In genomic region chr7:97411575-97411974, GRCm38 (mm10) we compare ENCODE assay signal across 18 mouse cellular contexts. TPM values are rescaled to one million over a fixed set of nuclear protein-coding genes. Genes with fewer than 3 reads are reported as not detected.
DNase-seq lines count a peak whose midpoint lies in the region; ATAC-seq and TF ChIP-seq lines count a peak whose summit lies in the region.
"Had no signal": no experiment of that assay in that cellular context is flagged by ENCODE, and none has a peak within 500 bp of the region (broad histone marks: within the 10 kb centered on the region; RNA-seq: fewer than 3 reads in every experiment).

No protein-coding gene starts in this region.

- no peak for DNase-seq in forebrain, postnatal 0 days
- no peak for DNase-seq in left cerebral cortex, adult 2 months (ENCODE audit: extremely low spot score in 1 of 2, low spot score in 2 of 2)
- DNase-seq in left cerebral cortex, adult 11 months (ENCODE audit: low spot score), result no peak
- no peak for DNase-seq in midbrain, postnatal 0 days (ENCODE audit: low spot score)
- DNase-seq: kidney, postnatal 14 days; layer of hippocampus, adult 9-11 months; lung, postnatal 4 days; spleen, adult 18-20 months had no signal

- no peak overlapping the region for H3K27ac ChIP-seq in forebrain, postnatal 0 days (ENCODE audit: low read depth, low read length)
- no peak overlapping the region for H3K27ac ChIP-seq in forebrain, embryonic 13.5 days
- no peak overlapping the region for H3K27ac ChIP-seq in left cerebral cortex, adult 2 months
- no peak overlapping the region for H3K27ac ChIP-seq in midbrain, postnatal 0 days (ENCODE audit: low read depth, low read length)
- no peak overlapping the region for H3K27ac ChIP-seq in midbrain, embryonic 13.5 days
- H3K27ac ChIP-seq: heart, embryonic 15.5 days; hindbrain, embryonic 10.5 days; limb, embryonic 15.5 days; midbrain, embryonic 12.5 days had no signal

- H3K4me2 ChIP-seq in forebrain, postnatal 0 days (ENCODE audit: low read depth), result no peak overlapping the region
- no peak overlapping the region for H3K4me2 ChIP-seq in forebrain, embryonic 13.5 days
- no peak overlapping the region for H3K4me2 ChIP-seq in midbrain, postnatal 0 days (ENCODE audit: low read depth, low read length, poor library complexity, severe bottlenecking)
- H3K4me2 ChIP-seq in midbrain, embryonic 13.5 days (replicated peaks), result no peak overlapping the region
- H3K4me2 ChIP-seq: heart, embryonic 15.5 days; limb, embryonic 15.5 days; midbrain, embryonic 12.5 days had no signal

- no peaks in the 10 kb centered on the region for H3K27me3 ChIP-seq in forebrain, postnatal 0 days (ENCODE audit: insufficient read depth, low read length)
- no peaks in the 10 kb centered on the region for H3K27me3 ChIP-seq in forebrain, embryonic 13.5 days
- H3K27me3 ChIP-seq in midbrain, postnatal 0 days (ENCODE audit: insufficient read depth, low read length), result no peaks in the 10 kb centered on the region
- H3K27me3 ChIP-seq in midbrain, embryonic 13.5 days, result no peaks in the 10 kb centered on the region
- H3K27me3 ChIP-seq: heart, embryonic 15.5 days; limb, embryonic 15.5 days; midbrain, embryonic 12.5 days had no signal

- H3K9ac ChIP-seq in forebrain, postnatal 0 days, result no peak overlapping the region
- no peak overlapping the region for H3K9ac ChIP-seq in forebrain, embryonic 13.5 days
- no peak overlapping the region for H3K9ac ChIP-seq in midbrain, postnatal 0 days (replicated peaks; ENCODE audit: low read length, poor library complexity, severe bottlenecking)
- H3K9ac ChIP-seq in midbrain, embryonic 13.5 days (replicated peaks), result no peak overlapping the region
- H3K9ac ChIP-seq: heart, embryonic 15.5 days; limb, embryonic 15.5 days; midbrain, embryonic 12.5 days had no signal

- H3K9me3 ChIP-seq in forebrain, postnatal 0 days (ENCODE audit: low read length), result no peaks in the 10 kb centered on the region
- no peaks in the 10 kb centered on the region; the same call in 1 of the 2 replicates for H3K9me3 ChIP-seq in forebrain, embryonic 13.5 days (replicated peaks)
- H3K9me3 ChIP-seq in midbrain, postnatal 0 days (ENCODE audit: low read length), result no peaks in the 10 kb centered on the region
- no peaks in the 10 kb centered on the region for H3K9me3 ChIP-seq in midbrain, embryonic 13.5 days
- H3K9me3 ChIP-seq: heart, embryonic 15.5 days; hindbrain, embryonic 10.5 days; limb, embryonic 15.5 days; midbrain, embryonic 12.5 days had no signal

- no peak overlapping the region for H3K4me3 ChIP-seq in forebrain, postnatal 0 days (ENCODE audit: low read depth, low read length)
- no peak overlapping the region for H3K4me3 ChIP-seq in forebrain, embryonic 13.5 days
- H3K4me3 ChIP-seq in left cerebral cortex, adult 2 months, result no peak overlapping the region
- H3K4me3 ChIP-seq in midbrain, postnatal 0 days (ENCODE audit: low read depth, low read length), result no peak overlapping the region
- no peak overlapping the region for H3K4me3 ChIP-seq in midbrain, embryonic 13.5 days (replicated peaks)
- H3K4me3 ChIP-seq: heart, embryonic 15.5 days; hindbrain, embryonic 10.5 days; limb, embryonic 15.5 days; midbrain, embryonic 12.5 days had no signal

- 80% methylated on average over 3 of the region's 3 CpGs for whole genome bisulfite sequencing in forebrain, postnatal 0 days
- 80% methylated on average over 3 of the region's 3 CpGs for WGBS in forebrain, embryonic 13.5 days
- WGBS in midbrain, postnatal 0 days, result 86% methylated on average over 3 of the region's 3 CpGs
- 86% methylated on average over 3 of the region's 3 CpGs for WGBS in midbrain, embryonic 13.5 days

- ATAC-seq in forebrain, postnatal 0 days, result no peak
- ATAC-seq in forebrain, embryonic 13.5 days, result no peak
- no peak for ATAC-seq in midbrain, postnatal 0 days (ENCODE audit: low FRiP score)
- ATAC-seq in midbrain, embryonic 13.5 days, result no peak
- peak; percentile 58; the same call in 1 of the 2 replicates for ATAC-seq in megakaryocyte progenitor cell, adult 5-6 weeks (replicated peaks; ENCODE audit: poor library complexity)
- no peak for ATAC-seq in erythroid progenitor cell, adult 5-6 weeks (replicated peaks; ENCODE audit: low FRiP score, poor library complexity, severe bottlenecking)
- ATAC-seq: forebrain, embryonic 14.5 days had no signal

- intact Hi-C loops in left cerebral cortex, adult 2 months (cut with DNase I), result no loop called here

- H3K4me1 ChIP-seq in forebrain, postnatal 0 days (ENCODE audit: insufficient read depth), result no peaks in the 10 kb centered on the region
- H3K4me1 ChIP-seq in forebrain, embryonic 13.5 days, result no peaks in the 10 kb centered on the region
- no peaks in the 10 kb centered on the region for H3K4me1 ChIP-seq in midbrain, postnatal 0 days (ENCODE audit: insufficient read depth, low read length)
- H3K4me1 ChIP-seq in midbrain, embryonic 13.5 days (replicated peaks), result no peaks in the 10 kb centered on the region
- H3K4me1 ChIP-seq: hindbrain, embryonic 10.5 days; limb, embryonic 15.5 days; midbrain, embryonic 12.5 days had no signal

- H3K36me3 ChIP-seq in forebrain, postnatal 0 days (ENCODE audit: insufficient read depth), result peaks cover 30% of the 10 kb centered on the region
- H3K36me3 ChIP-seq in forebrain, embryonic 13.5 days (ENCODE audit: poor library complexity, severe bottlenecking), result peaks cover 60% of the 10 kb centered on the region
- peaks cover 23% of the 10 kb centered on the region; the same call in 1 of the 2 replicates for H3K36me3 ChIP-seq in midbrain, postnatal 0 days (ENCODE audit: insufficient read depth, low read length)
- peaks cover 54% of the 10 kb centered on the region for H3K36me3 ChIP-seq in midbrain, embryonic 13.5 days

- peak; percentile 55 for TF ChIP-seq CTCF in forebrain, postnatal 0 days (IDR thresholded peaks at IDR 0.05; ENCODE audit: low read depth)
- peak; percentile 27 for TF ChIP-seq CTCF in left cerebral cortex, adult 2 months (IDR thresholded peaks at IDR 0.05)
- peak; percentile 57 for TF ChIP-seq CTCF in midbrain, postnatal 0 days (IDR thresholded peaks at IDR 0.05)

RNA-seq across cellular contexts. Expression of gene Thrsp, which starts 6.0 kb away (rescaled TPM):
- 6.7 and 11.2 TPM in 2 replicates for total RNA-seq in forebrain, postnatal 0 days (2014; rRNA removed)
- 8.6 and 11.7 TPM in 2 replicates for polyA plus RNA-seq in forebrain, postnatal 0 days (2015; fragmentation: Nextera tagmentation; extraction: Ambion mirVana)
- polyA plus RNA-seq in forebrain, embryonic 13.5 days (2015; fragmentation: Nextera tagmentation; extraction: Ambion mirVana), result 1.4 and 1.7 TPM in 2 replicates
- 10 to 100 TPM; 19.2 to 21.8 TPM for total RNA-seq in left cerebral cortex, adult 2 months (2021)
- 0.85 and 1.7 TPM in 2 replicates for total RNA-seq in midbrain, postnatal 0 days (2014; rRNA removed)
- polyA plus RNA-seq in midbrain, postnatal 0 days (2015; fragmentation: Nextera tagmentation; extraction: Ambion mirVana), result 1.3 and 1.6 TPM in 2 replicates
- polyA plus RNA-seq in midbrain, embryonic 13.5 days (2015; fragmentation: Nextera tagmentation; extraction: Ambion mirVana), result 0.81 and 0.89 TPM in 2 replicates
- not detected in 2 replicates for total RNA-seq in megakaryocyte progenitor cell, adult 5-6 weeks (2015)
- not detected in 2 replicates for total RNA-seq in megakaryocyte progenitor cell, adult 5-6 weeks (2017)
- not detected in 2 replicates for total RNA-seq in erythroid progenitor cell, adult 5-6 weeks (2015; ENCODE audit: low replicate concordance)
- total RNA-seq in erythroid progenitor cell, adult 5-6 weeks (2017; ENCODE audit: low replicate concordance), result not detected in 2 replicates
- total RNA-seq: granulocyte monocyte progenitor cell, adult 5-6 weeks had no signal

RNA-seq across cellular contexts. Expression of gene Ndufc2, which starts 11.8 kb away (rescaled TPM):
- total RNA-seq in forebrain, postnatal 0 days (2014; rRNA removed), result 384 and 445 TPM in 2 replicates
- 631 and 789 TPM in 2 replicates for polyA plus RNA-seq in forebrain, postnatal 0 days (2015; fragmentation: Nextera tagmentation; extraction: Ambion mirVana)
- 422 and 512 TPM in 2 replicates for polyA plus RNA-seq in forebrain, embryonic 13.5 days (2015; fragmentation: Nextera tagmentation; extraction: Ambion mirVana)
- 100 to 1,000 TPM; 213 to 230 TPM for total RNA-seq in left cerebral cortex, adult 2 months (2021)
- total RNA-seq in midbrain, postnatal 0 days (2014; rRNA removed), result 408 and 463 TPM in 2 replicates
- polyA plus RNA-seq in midbrain, postnatal 0 days (2015; fragmentation: Nextera tagmentation; extraction: Ambion mirVana), result 608 and 638 TPM in 2 replicates
- polyA plus RNA-seq in midbrain, embryonic 13.5 days (2015; fragmentation: Nextera tagmentation; extraction: Ambion mirVana), result 395 and 403 TPM in 2 replicates
- total RNA-seq in megakaryocyte progenitor cell, adult 5-6 weeks (2015), result 173 and 202 TPM in 2 replicates
- 307 and 320 TPM in 2 replicates for total RNA-seq in megakaryocyte progenitor cell, adult 5-6 weeks (2017)
- total RNA-seq in erythroid progenitor cell, adult 5-6 weeks (2015; ENCODE audit: low replicate concordance), result 77.1 and 89.3 TPM in 2 replicates
- total RNA-seq in erythroid progenitor cell, adult 5-6 weeks (2017; ENCODE audit: low replicate concordance), result 37.2 and 116 TPM in 2 replicates

RNA-seq across cellular contexts. Expression of gene Kctd14, which starts 39.5 kb away (rescaled TPM):
- 0.05 and 0.38 TPM in 2 replicates for total RNA-seq in forebrain, postnatal 0 days (2014; rRNA removed)
- polyA plus RNA-seq in forebrain, postnatal 0 days (2015; fragmentation: Nextera tagmentation; extraction: Ambion mirVana), result 1.8 and 1.9 TPM in 2 replicates
- 2.4 and 3.3 TPM in 2 replicates for polyA plus RNA-seq in forebrain, embryonic 13.5 days (2015; fragmentation: Nextera tagmentation; extraction: Ambion mirVana)
- total RNA-seq in left cerebral cortex, adult 2 months (2021), result 1 to 10 TPM; 3.3 to 3.7 TPM
- total RNA-seq in midbrain, postnatal 0 days (2014; rRNA removed), result 0.14 and 0.16 TPM in 2 replicates
- polyA plus RNA-seq in midbrain, postnatal 0 days (2015; fragmentation: Nextera tagmentation; extraction: Ambion mirVana), result 1.0 and 1.3 TPM in 2 replicates
- 1.5 and 1.6 TPM in 2 replicates for polyA plus RNA-seq in midbrain, embryonic 13.5 days (2015; fragmentation: Nextera tagmentation; extraction: Ambion mirVana)
- 5.9 and 6.7 TPM in 2 replicates for total RNA-seq in megakaryocyte progenitor cell, adult 5-6 weeks (2015)
- 3.3 and 5.1 TPM in 2 replicates for total RNA-seq in megakaryocyte progenitor cell, adult 5-6 weeks (2017)
- 39.8 and 45.4 TPM in 2 replicates for total RNA-seq in erythroid progenitor cell, adult 5-6 weeks (2015; ENCODE audit: low replicate concordance)
- 23.1 and 46.1 TPM in 2 replicates for total RNA-seq in erythroid progenitor cell, adult 5-6 weeks (2017; ENCODE audit: low replicate concordance)

RNA-seq across cellular contexts. Expression of gene Alg8, which starts 40.2 kb away (rescaled TPM):
- total RNA-seq in forebrain, postnatal 0 days (2014; rRNA removed), result 3.5 and 7.5 TPM in 2 replicates
- polyA plus RNA-seq in forebrain, postnatal 0 days (2015; fragmentation: Nextera tagmentation; extraction: Ambion mirVana), result 8.6 and 10.6 TPM in 2 replicates
- 28.3 and 30.8 TPM in 2 replicates for polyA plus RNA-seq in forebrain, embryonic 13.5 days (2015; fragmentation: Nextera tagmentation; extraction: Ambion mirVana)
- 10 to 100 TPM in 1 of 2 experiments, 1 to 10 TPM in 1; 9.9 to 10.2 TPM for total RNA-seq in left cerebral cortex, adult 2 months (2021)
- total RNA-seq in midbrain, postnatal 0 days (2014; rRNA removed), result 6.4 and 7.3 TPM in 2 replicates
- polyA plus RNA-seq in midbrain, postnatal 0 days (2015; fragmentation: Nextera tagmentation; extraction: Ambion mirVana), result 9.0 and 9.1 TPM in 2 replicates
- polyA plus RNA-seq in midbrain, embryonic 13.5 days (2015; fragmentation: Nextera tagmentation; extraction: Ambion mirVana), result 19.5 and 22.2 TPM in 2 replicates
- 59.2 and 74.4 TPM in 2 replicates for total RNA-seq in megakaryocyte progenitor cell, adult 5-6 weeks (2015)
- 35.1 and 40.5 TPM in 2 replicates for total RNA-seq in megakaryocyte progenitor cell, adult 5-6 weeks (2017)
- 19.3 and 32.8 TPM in 2 replicates for total RNA-seq in erythroid progenitor cell, adult 5-6 weeks (2015; ENCODE audit: low replicate concordance)
- total RNA-seq in erythroid progenitor cell, adult 5-6 weeks (2017; ENCODE audit: low replicate concordance), result 8.5 and 9.8 TPM in 2 replicates
